Mouse (Mus musculus) kidney, embryonic 15.5 days (tissue): ENCODE results near the gene Snapc1. TPM values are rescaled to one million over a fixed set of nuclear protein-coding genes. Genes with fewer than 3 reads are reported as not detected.

ENCODE experiments used
- ATAC-seq: fragments of 200-750 bp; cut with Nextera tagmentation; replicated peaks from 2 replicates; pipeline ENCODE4 v1.8.0; 2017; ENCODE audit warnings: moderate TSS enrichment; ENCODE audit not compliant: low FRiP score
- H3K27ac ChIP-seq: fragments of 300-500 bp; sonication (generic); 2 replicates; pipeline ENCODE4 v1.5.1; 2015; ENCODE audit warnings: mild to moderate bottlenecking, inconsistent platforms
- H3K27me3 ChIP-seq: fragments of 300-500 bp; sonication (generic); 2 replicates; pipeline ENCODE4 v1.6.1; 2015; ENCODE audit warnings: inconsistent platforms
- H3K36me3 ChIP-seq: fragments of 300-500 bp; sonication (generic); 2 replicates; pipeline ENCODE4 v1.6.1; 2015; ENCODE audit warnings: inconsistent platforms
- H3K4me1 ChIP-seq: fragments of 300-500 bp; sonication (generic); 2 replicates; pipeline ENCODE4 v1.6.1; 2015; ENCODE audit warnings: inconsistent platforms
- H3K4me2 ChIP-seq: fragments of 300-500 bp; sonication (generic); 2 replicates; pipeline ENCODE4 v1.6.1; 2015; ENCODE audit warnings: moderate library complexity, mild to moderate bottlenecking, inconsistent platforms
- H3K4me3 ChIP-seq: fragments of 300-500 bp; sonication (generic); replicated peaks from 2 replicates; pipeline ENCODE4 v1.5.1; 2015; ENCODE audit warnings: mild to moderate bottlenecking, inconsistent platforms
- H3K9ac ChIP-seq: fragments of 300-500 bp; sonication (generic); 2 replicates; pipeline ENCODE4 v1.6.1; 2015; ENCODE audit warnings: mild to moderate bottlenecking, inconsistent platforms
- H3K9me3 ChIP-seq: fragments of 300-500 bp; sonication (generic); replicated peaks from 2 replicates; pipeline ENCODE4 v1.6.1; 2016; ENCODE audit warnings: inconsistent platforms
- WGBS: fragments of 180-500 bp; shearing (Covaris S2); methylation state at CpG from one replicate; pipeline ENCODE4 v1.1.7; 2015; ENCODE audit warnings: mixed read lengths; 5-methylcytosine and 5-hydroxymethylcytosine counted together
- polyA plus RNA-seq: library from polyadenylated mRNA; unstranded; fragments of >200 nt; fragmentation: Nextera tagmentation; extraction: Ambion mirVana; gene quantifications from 2 replicates; pipeline ENCODE4 v1.2.1, GENCODE M21; 2015

The Snapc1 gene
- polyA plus RNA-seq, 1 experiment from 2014 or later, result 20.2 TPM

- WGBS, result 56% methylated on average over 5 of the region's 5 CpGs
- Histone ChIP-seq H3K27me3 (no peaks in the 10 kb centered on the region), H3K4me1 (peaks cover 11% of the 10 kb centered on the region), H3K36me3 (no peaks in the 10 kb centered on the region), H3K4me2 (no peak overlapping the region), H3K9ac (no peak overlapping the region), H3K4me3 (no peak overlapping the region), H3K27ac (no peak overlapping the region), H3K9me3 (no peaks in the 10 kb centered on the region)
- no peak for ATAC-seq
These were observed 9.5 kb upstream of the Snapc1 start for GRCm38 (mm10) chr12:73954785-73955184.

GRCm38 (mm10) chr12:73957676-73958075, 6.6 kb upstream of the Snapc1 start:
- 96% methylated on average over 3 of the region's 3 CpGs for WGBS
- no peaks in the 10 kb centered on the region for H3K36me3 ChIP-seq
- no peak overlapping the region for H3K4me3 ChIP-seq
- no peak overlapping the region for H3K9ac ChIP-seq
- peaks cover 10% of the 10 kb centered on the region for H3K4me1 ChIP-seq
- no peaks in the 10 kb centered on the region for H3K9me3 ChIP-seq
- no peak for ATAC-seq
- H3K27ac ChIP-seq, result no peak overlapping the region
- no peak overlapping the region for H3K4me2 ChIP-seq
- H3K27me3 ChIP-seq, result no peaks in the 10 kb centered on the region; the same call in 1 of the 2 replicates

GRCm38 (mm10) chr12:73958830-73959229, 5.5 kb upstream of the Snapc1 start:
- 93% methylated on average over 2 of the region's 2 CpGs for WGBS
- Histone ChIP-seq H3K4me3 (no peak overlapping the region), H3K4me1 (no peaks in the 10 kb centered on the region), H3K4me2 (no peak overlapping the region), H3K36me3 (no peaks in the 10 kb centered on the region), H3K27ac (no peak overlapping the region), H3K9ac (no peak overlapping the region), H3K9me3 (no peaks in the 10 kb centered on the region), H3K27me3 (no peaks in the 10 kb centered on the region; the same call in 1 of the 2 replicates)
- no peak for ATAC-seq

- no peak for ATAC-seq
- H3K27me3 ChIP-seq, result no peaks in the 10 kb centered on the region
- H3K4me1 ChIP-seq, result peaks cover 10% of the 10 kb centered on the region
- H3K4me2 ChIP-seq, result no peak overlapping the region
- H3K27ac ChIP-seq, result no peak overlapping the region
- WGBS, result 94% methylated on average over 8 of the region's 8 CpGs
- H3K9ac ChIP-seq, result no peak overlapping the region
- H3K4me3 ChIP-seq, result no peak overlapping the region
- H3K36me3 ChIP-seq, result peaks cover 65% of the 10 kb centered on the region
- H3K9me3 ChIP-seq, result peaks cover 3% of the 10 kb centered on the region; the same call in 1 of the 2 replicates
These were observed 4.9 kb downstream of the Snapc1 start for GRCm38 (mm10) chr12:73969142-73969541.

GRCm38 (mm10) chr12:73974584-73974983, 10.3 kb downstream of the Snapc1 start:
- no peaks in the 10 kb centered on the region for H3K4me1 ChIP-seq
- peaks cover 3% of the 10 kb centered on the region; the same call in 1 of the 2 replicates for H3K9me3 ChIP-seq
- H3K4me3 ChIP-seq, result no peak overlapping the region
- H3K27ac ChIP-seq, result no peak overlapping the region
- H3K27me3 ChIP-seq, result no peaks in the 10 kb centered on the region
- peaks cover 90% of the 10 kb centered on the region for H3K36me3 ChIP-seq
- 90% methylated on average over 6 of the region's 6 CpGs for WGBS
- H3K9ac ChIP-seq, result no peak overlapping the region
- no peak overlapping the region for H3K4me2 ChIP-seq
- ATAC-seq, result no peak

GRCm38 (mm10) chr12:73978144-73978543, 13.9 kb downstream of the Snapc1 start:
- no peak overlapping the region for H3K27ac ChIP-seq
- H3K36me3 ChIP-seq, result peaks cover 87% of the 10 kb centered on the region
- no peak overlapping the region for H3K9ac ChIP-seq
- H3K4me2 ChIP-seq, result no peak overlapping the region
- H3K9me3 ChIP-seq, result no peaks in the 10 kb centered on the region
- no peak for ATAC-seq
- 92% methylated on average over 3 of the region's 3 CpGs for WGBS
- H3K4me1 ChIP-seq, result no peaks in the 10 kb centered on the region
- no peak overlapping the region for H3K4me3 ChIP-seq
- H3K27me3 ChIP-seq, result no peaks in the 10 kb centered on the region

GRCm38 (mm10) chr12:73979667-73980066, 15.4 kb downstream of the Snapc1 start:
- no peaks in the 10 kb centered on the region for H3K4me1 ChIP-seq
- H3K4me2 ChIP-seq, result no peak overlapping the region
- no peaks in the 10 kb centered on the region for H3K9me3 ChIP-seq
- peaks cover 90% of the 10 kb centered on the region for H3K36me3 ChIP-seq
- no peak overlapping the region for H3K9ac ChIP-seq
- H3K27me3 ChIP-seq, result no peaks in the 10 kb centered on the region
- no peak overlapping the region for H3K27ac ChIP-seq
- H3K4me3 ChIP-seq, result no peak overlapping the region
- ATAC-seq, result no peak
- 86% methylated on average over 5 of the region's 5 CpGs for WGBS

GRCm38 (mm10) chr12:73982533-73982932, 18.3 kb downstream of the Snapc1 start:
- Histone ChIP-seq H3K4me3 (no peak overlapping the region), H3K27ac (no peak overlapping the region), H3K36me3 (peaks cover 82% of the 10 kb centered on the region), H3K9ac (no peak overlapping the region), H3K9me3 (no peaks in the 10 kb centered on the region), H3K4me1 (no peaks in the 10 kb centered on the region), H3K27me3 (no peaks in the 10 kb centered on the region), H3K4me2 (no peak overlapping the region)
- ATAC-seq, result 0 out of 2 replicates have a peak, but pooled peaks have one; percentile 25
- 71% methylated on average over 14 of the region's 14 CpGs for WGBS

- no peaks in the 10 kb centered on the region for H3K9me3 ChIP-seq
- peaks cover 50% of the 10 kb centered on the region for H3K36me3 ChIP-seq
- no peaks in the 10 kb centered on the region for H3K27me3 ChIP-seq
- WGBS, result 80% methylated on average over 7 of the region's 7 CpGs
- no peak overlapping the region for H3K4me3 ChIP-seq
- no peaks in the 10 kb centered on the region for H3K4me1 ChIP-seq
- H3K9ac ChIP-seq, result no peak overlapping the region
- no peak overlapping the region for H3K4me2 ChIP-seq
- H3K27ac ChIP-seq, result no peak overlapping the region
- no peak for ATAC-seq
These were observed 22.0 kb downstream of the Snapc1 start for GRCm38 (mm10) chr12:73986299-73986698.

GRCm38 (mm10) chr12:73988393-73989008, 24.2 kb downstream of the Snapc1 start:
- no peaks in the 10 kb centered on the region for H3K9me3 ChIP-seq
- no peak overlapping the region for H3K9ac ChIP-seq
- H3K36me3 ChIP-seq, result peaks cover 30% of the 10 kb centered on the region
- no peaks in the 10 kb centered on the region for H3K4me1 ChIP-seq
- ATAC-seq, result no peak
- H3K27me3 ChIP-seq, result no peaks in the 10 kb centered on the region
- H3K4me3 ChIP-seq, result no peak overlapping the region
- 81% methylated on average over 4 of the region's 4 CpGs for WGBS
- no peak overlapping the region for H3K27ac ChIP-seq
- no peak overlapping the region for H3K4me2 ChIP-seq

GRCm38 (mm10) chr12:73989594-73989993, 25.3 kb downstream of the Snapc1 start:
- no peak overlapping the region for H3K4me2 ChIP-seq
- no peak overlapping the region for H3K4me3 ChIP-seq
- H3K27ac ChIP-seq, result no peak overlapping the region
- ATAC-seq, result no peak
- no peaks in the 10 kb centered on the region for H3K4me1 ChIP-seq
- no peaks in the 10 kb centered on the region for H3K9me3 ChIP-seq
- no peak overlapping the region for H3K9ac ChIP-seq
- H3K27me3 ChIP-seq, result no peaks in the 10 kb centered on the region
- H3K36me3 ChIP-seq, result peaks cover 21% of the 10 kb centered on the region

- Histone ChIP-seq H3K4me1 (peaks cover 11% of the 10 kb centered on the region), H3K36me3 (no peaks in the 10 kb centered on the region), H3K27ac (no peak overlapping the region), H3K9ac (no peak overlapping the region; the same call in 1 of the 2 replicates), H3K9me3 (no peaks in the 10 kb centered on the region), H3K4me3 (peak overlapping the region; percentile 52; the same call in 1 of the 2 replicates), H3K27me3 (peaks cover 36% of the 10 kb centered on the region), H3K4me2 (peak overlapping the region; percentile 85)
- no peak for ATAC-seq
- WGBS, result 43% methylated on average over 12 of the region's 12 CpGs
These were observed 32.6 kb downstream of the Snapc1 start for GRCm38 (mm10) chr12:73996906-73997296.
